Mouse (Mus musculus) lung, postnatal 25 days (tissue): ENCODE data around the gene Ranbp17.

Experiments used
- DNase-seq: peaks from one replicate; pipeline ENCODE4 v3.0.0; 2022; ENCODE audit warnings: low spot score

The Ranbp17 gene

DNA sequence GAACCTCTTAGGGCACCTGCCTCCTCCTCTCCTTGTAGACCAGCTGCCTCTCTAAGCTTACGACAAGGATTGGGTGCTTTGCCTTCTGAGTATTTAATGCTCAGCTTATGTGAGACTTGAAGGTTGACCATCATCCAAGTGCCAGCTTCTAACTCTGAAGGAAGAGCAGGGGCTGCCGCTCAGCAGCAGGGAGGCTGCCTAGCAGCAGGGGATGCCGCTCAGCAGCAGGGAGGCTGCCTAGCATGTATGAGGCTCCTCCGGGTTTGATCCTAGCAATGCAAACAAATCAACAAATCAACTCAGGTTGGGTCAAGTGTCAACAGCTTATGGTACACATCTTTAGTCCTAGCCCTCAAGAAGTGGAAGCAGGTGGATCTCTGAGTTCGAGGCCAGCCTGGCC lies 281.5 kb downstream of the Ranbp17 start:
- no peak for DNase-seq

DNA sequence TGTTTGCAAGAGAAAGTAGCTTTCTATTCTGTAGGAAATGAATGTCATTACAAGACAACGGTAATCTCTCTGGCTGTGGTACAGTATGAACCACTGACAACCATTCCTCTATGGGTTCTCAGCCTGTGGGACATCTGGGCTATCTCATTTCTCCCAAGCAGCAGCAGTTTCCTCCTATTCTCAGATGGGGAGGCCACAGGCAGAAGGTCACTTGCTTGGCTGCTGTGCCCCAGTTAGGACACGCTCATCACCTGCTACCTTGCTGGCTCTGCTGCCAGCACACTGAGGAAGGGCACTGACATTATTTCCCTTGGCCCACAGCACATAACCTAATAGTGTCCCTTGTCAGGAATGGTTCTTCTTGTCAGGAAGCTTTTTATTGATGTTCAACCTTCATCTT lies 285.4 kb downstream of the Ranbp17 start:
- DNase-seq: no peak

DNA sequence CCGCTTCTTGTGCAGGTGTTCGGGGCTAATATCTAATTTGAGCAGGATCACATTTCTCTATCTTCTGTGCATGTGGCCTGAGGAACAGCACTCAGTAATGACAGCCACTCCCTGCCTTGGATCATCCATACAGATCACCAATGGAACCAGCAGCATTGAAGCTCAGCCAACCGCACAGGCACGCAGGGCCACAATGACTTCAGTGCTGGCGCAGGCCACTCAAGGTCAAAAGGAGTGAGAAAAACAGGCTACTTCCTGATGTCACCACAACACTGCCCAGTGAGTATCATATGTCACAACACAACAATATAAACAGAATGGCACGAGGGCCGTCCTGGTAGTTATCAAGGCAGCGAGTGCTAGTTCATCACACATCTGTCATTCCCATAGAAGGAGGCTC lies 287.0 kb downstream of the Ranbp17 start:
- no peak for DNase-seq

DNA sequence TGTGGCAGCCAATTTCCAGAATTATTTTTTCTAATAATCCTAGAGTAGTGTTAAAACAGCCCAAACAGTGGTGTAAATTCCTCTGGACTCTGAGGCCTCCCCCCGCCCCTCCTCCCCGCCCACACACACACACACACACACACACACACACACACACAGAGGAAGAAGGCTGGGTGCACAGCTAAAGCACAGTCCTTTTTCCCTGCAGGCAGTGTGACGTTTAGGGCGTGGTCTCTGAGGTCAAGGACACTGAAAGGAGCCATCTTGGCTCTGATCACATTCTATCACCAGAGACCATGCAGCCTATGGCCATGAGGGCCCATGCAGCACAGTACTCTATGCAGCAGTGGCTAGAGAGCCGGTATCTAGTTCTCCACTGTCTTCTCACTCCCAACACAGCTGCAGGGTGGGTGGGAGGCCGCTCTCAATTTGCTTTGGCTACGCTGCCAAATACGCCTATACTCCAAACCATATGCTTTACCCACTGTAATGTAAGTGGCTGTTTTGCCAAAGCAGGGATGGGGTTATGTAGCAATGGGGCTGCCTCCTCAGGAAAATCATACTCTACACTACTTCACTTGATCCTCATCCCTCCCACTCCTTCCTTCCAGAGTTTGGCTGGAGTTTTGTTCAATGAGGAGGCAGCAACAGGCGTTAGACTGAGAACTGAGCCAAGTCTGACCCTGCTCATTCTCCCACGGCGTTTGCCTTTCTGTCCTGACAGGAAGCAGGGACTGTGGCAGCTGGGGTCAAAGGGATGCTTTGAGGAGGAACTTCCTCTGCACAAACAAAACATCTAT lies 291.8 kb downstream of the Ranbp17 start:
- DNase-seq: no peak

DNA sequence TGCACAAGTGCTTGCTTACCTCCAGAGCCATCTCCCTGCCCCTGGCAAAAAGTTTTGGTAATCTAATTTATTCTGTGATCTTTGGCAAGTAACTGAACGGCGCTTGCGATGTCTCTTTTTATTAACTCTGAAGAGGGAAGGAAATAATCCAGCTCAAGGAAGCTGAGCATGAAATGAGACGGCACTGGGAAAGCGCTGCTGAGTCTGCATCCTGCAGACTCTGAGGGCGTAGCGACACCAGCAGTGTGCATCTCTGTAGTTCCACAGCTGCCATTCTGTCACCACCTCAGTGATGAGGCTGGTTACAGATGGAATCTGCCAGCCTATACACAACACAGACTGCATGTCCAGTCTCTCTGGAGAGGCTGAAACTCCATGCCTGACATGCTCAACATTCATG lies 292.8 kb downstream of the Ranbp17 start:
- no peak for DNase-seq

DNA sequence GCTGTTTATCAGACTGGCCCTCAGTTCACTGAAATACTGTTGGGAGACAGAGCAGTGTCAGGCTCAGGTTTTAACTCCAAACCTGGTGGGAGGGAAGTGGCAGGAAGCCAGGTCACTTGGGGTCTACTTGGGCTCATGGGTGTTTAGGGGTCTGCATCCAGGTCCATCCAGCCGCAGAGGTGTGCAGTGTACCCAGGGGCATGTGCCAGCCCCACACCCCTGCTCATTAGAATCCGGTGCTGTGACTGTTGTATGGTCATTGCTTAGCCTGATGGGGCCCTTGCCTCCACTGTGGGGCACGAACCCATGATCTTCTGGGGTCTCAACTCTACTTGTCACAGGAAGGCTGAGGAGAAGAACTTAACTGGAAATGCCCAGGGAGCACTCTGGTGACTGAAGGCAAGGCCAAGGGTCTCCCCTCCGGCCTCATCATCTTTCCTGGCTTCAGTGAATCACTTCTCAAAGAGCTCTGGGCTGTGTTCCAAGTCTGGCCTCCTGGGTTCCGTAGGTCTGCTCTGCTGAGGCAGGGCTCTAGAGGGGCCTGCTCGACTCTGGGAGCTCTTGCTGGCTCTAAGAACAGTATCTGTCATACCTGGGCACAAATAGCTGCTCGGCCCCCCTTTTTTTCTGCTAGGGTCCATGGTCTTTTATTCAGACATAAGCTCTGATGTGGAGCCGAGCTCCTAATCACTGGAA lies 296.0 kb downstream of the Ranbp17 start:
- no peak for DNase-seq

DNA sequence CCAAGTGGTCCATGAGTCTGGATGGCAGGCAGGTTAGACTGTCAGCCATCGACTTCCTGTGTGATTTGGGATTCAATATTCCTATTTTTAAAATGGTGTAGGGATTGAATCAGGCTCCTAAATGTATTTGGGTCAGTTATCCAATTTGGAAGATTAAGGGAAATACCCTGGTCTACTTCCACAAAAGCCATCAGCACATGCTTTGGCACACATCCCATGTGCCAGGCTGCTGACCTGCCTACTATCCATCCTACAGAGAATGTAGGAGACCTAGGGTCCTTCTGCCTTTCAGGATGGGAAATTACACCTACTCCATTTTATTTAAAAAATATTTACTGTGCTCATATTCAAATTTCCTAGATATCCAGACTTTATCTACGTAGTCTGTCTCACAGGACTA lies 306.1 kb downstream of the Ranbp17 start:
- DNase-seq: no peak

DNA sequence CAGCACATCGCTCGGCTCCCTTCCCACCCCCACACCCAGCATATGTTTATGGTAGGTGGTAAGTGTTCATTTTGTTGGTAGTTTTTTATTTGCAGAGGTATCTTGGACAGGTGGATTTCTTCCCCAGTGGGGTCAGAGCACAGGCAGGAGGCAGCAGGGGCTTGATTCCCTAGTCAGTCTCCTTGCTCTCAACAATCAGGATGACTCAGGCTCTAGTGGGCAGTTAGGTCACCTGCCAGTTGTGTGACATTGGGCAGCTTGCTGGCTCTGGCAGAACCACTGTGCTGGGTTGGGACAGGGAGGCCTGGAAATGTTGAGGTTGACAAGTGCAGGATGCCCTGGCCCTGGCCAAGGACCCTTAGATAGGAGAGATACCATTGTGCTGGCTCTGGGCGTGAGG lies 308.6 kb downstream of the Ranbp17 start:
- DNase-seq: no peak

DNA sequence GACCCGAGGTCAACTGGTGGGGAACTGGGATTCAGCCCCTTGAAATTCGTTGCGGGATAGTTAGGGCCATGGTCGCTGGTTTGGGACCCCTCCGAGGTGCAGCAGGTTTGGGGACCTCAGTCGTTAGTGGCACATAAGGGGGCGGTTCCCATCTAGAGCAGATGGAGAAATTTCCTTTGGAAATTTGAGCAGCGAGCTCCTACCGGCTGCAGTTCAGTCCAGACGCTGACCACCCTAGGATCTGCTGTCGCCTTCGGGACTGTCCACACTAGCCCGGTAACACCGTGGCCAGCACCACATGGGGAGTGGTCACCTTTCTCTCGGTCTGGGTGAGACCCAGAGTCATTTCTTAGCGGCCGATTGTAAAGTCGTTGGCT lies 309.2 kb downstream of the Ranbp17 start:
- DNase-seq: no peak

DNA sequence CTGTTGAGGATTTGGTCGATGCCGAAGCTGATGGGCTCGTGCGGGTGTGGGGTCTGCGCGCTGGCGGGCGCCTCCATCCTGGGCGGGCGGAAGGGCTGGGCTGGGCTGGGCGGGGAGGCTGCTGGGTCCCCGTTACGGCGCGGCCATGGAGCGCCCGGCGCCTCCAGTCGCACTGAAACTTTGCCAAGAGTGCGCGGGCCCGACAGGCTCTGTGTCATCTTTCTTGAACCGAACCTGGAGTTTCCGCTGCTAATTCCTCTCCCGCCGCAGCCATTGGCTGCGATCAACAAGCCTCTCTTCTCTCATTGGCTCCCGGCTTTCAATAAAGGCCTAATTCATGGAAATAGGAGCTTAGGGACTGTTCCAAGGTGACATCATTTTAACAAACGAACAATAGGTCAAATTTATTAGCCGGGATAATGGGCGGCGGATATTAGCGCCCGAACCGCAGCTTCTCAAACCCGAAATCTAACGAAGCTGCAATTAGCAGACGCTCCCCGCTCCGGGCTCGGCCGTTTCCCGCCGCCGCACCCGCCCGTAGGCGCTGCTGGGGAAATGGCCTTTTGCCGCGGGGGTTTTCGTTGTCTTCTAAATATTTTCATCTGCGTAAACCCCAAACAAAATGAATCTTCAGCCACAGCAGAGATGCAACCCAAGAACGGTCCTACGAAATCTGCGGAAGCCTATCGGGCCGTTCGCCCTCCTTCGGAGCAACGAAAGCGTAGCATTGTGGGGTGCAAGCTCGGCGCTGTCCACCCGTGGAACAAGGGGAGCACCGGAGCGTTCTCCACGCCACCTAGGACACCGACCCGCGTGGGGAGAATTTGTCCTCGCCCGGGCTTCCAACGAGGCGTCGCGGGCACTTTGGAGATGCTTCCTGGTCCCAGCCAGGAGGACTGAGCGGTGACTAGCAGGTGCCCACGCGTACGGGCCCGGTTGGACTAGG lies 309.9 kb downstream of the Ranbp17 start, which contains the start of gene Tlx3:
Gene Tlx3 (minus strand): TSS at position 207 of the 946 bp plus-strand sequence.
- no peak for DNase-seq

DNA sequence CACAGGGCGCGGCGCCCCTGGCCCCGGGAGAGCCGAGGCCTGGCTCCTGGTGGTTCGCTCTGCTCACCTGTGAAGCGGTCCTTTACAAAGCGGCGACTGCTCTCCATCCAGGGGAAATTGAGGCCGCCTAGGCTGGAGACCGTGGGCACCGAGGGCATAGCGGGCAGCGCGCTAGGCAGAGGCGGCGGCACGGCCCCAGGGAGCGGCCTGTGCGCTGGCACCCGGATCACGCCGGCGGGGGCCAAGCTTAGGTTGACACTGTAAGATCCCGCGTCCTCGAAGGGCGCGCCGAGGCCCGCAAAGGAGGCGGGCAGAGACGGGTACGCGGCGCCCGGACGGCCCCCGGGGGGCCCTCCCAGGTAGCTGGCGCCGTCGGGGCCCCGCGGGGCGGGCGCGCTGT lies 310.6 kb downstream of the Ranbp17 start:
- no peak for DNase-seq

DNA sequence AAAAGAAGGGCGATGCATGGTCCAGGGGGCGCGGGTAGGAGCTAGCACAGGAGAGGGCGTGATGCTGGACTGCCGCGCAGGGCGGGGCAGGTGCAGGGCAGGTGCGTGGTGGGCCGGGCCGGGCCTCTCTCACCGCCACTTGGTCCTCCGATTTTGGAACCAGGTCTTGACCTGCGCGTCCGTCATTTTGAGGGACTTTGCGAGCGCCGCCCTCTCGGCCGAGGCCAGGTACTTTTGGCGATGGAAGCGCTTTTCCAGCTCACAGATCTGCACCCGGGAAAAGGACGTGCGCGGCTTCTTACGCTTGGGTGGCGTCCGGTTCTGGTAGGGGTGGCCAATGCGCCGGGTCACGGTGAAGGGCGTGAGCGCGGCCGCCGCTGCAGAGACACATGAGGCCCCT lies 311.2 kb downstream of the Ranbp17 start:
- DNase-seq: no peak

DNA sequence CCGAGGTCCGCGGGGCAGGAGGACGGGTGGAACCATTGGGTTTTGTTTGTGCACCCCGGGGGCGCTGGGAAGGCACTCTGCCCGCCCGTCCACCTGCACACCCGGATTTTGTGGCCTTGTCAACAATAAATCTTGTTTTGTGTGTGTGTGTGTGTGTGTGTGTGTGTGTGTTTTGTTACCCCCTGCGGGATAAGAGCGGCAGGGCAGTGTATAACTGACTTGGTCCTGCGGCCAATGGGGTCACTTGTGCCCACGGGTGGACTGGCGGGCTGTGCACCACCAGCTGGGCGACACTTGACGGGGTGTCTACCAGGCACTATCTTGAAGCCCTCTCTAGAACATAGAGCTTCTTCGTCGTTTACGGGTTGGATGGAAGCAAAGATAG lies 311.9 kb downstream of the Ranbp17 start:
- no peak for DNase-seq

DNA sequence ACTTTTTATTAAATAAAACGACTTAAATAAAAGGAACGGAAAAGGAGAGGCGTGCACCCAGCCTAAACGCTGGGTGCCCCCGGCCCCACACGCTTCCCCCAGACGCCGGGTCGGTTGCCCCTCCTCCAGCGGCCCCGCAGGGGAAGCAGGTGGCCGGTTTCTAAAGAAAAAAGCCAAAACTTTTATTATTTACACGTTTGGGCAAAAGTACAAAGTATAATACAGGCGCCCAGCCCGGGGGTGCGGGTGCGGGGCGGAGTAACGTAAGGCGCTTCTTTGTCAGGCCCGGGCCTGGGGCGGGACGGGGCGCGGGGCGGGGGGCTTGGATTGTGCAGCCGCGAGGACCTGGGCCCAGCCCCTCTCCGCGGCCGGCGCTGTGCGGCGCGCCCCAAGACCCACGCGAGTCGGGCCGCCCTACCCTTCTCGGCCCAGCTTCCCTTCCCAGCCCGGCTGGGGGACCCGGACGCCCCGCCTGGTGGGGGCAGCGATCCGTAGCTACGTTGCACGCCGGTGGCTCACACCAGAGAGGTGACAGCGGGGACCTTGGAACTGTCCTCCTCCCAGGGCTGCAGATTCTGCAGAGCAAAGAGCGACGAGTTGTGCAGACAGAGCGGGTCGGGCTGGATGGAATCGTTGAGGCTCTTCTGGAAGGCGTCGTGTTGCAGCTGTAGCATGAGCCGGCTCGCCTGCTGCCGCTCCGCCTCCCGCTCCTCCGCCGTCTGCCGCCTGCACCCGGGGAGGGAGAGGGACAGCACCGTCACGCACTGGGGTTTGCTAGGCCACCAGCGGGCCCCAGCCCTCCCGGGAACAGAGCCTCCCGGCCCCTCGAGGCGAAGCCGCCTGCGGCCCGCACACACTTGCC lies 312.6 kb downstream of the Ranbp17 start:
- DNase-seq: no peak

DNA sequence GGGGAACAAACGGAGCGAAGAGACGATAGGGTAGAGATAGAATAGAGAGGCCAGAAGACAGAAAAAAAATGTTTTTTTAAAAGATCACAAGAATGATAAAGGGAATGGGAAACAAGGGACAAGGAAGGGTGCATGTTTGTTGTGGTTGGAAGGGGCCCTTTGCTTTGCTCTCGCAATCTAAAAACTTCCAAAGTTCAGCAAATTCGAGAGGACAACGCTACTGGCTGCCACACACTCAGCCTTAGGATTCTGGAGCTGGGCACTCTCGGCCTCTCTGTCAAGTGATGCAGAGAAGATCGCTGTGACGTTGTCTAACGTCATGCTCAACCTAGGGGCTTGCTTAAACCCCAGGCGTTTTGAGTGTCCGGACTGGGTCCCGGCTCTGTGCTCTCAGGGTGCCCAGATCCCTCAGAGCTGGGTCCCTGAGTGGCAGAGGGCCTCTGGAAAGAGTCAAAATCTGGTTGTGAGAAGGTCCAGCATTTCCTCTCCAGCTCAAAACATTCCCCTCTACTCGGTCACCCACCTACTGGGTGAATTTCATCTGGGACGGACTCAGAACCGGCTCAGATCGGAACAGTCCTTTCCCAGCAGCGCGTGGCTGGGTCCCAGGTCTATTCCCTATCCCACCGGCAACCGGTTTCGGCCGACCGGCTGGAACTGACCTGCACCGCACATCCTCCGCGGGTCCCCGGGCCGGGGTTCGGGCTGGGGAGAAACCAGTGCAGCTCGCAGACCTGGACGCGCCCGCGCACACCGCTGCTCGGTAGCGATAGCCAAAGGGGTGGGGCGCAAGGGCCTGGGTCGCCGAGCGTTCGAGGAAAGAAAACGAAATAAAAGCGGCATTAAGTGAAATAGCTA lies 313.4 kb downstream of the Ranbp17 start:
- DNase-seq: no peak

DNA sequence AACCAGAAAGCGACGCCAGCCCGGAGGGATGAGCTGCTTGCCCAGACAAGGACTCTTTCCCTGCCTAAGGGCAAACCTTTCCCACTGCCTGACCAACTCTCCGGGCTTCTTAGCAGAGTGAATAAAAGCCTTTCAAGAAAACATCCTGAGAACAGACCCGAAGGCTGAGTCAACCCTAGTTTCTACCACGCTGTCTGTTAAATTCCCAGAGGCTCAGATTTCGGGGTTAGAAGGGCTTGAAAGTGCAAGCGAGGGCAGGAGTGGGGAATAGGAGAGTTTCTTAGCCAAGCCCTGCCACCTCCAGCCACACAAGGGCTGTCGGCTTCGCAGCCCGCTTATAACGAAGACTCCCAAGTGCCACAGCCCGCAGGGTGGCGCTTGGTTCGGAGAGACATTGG lies 314.4 kb downstream of the Ranbp17 start:
- no peak for DNase-seq

DNA sequence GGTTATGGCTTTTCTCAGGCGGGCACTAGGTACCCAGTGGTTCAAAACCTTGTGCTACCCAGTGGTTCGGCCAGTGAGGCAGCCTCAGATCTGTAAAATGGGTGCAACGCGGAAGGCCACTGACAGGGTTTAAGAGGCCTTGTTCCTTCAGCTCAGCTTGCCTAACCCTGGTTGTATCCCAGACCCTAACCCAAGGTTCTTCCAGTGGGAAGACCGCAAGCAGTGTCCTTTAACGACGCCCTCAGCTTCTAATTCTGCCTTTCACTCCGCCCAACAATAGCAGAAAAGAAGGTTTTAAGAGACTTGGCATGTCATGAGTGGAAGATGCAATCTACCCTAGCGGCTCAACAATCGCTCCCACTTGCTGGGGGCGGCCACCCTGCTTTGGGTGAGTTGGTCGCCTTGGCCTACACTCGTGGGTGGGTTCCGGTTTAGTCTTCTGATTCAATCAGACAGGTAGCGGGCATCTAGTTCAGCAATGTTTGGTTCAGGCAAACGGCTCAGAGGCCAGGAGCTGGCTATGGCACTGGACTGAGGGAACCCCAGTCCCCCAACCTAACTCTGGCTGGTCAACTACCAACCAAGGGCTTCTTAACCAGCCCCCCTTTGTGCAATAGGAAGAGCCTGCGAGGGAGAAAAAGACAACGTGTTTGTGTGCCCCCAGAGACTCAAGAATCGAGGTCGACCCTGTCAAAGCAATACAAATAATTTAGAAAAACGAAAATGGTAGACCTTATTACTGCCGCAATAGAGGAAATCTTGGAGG lies 315.0 kb downstream of the Ranbp17 start:
- DNase-seq: no peak

DNA sequence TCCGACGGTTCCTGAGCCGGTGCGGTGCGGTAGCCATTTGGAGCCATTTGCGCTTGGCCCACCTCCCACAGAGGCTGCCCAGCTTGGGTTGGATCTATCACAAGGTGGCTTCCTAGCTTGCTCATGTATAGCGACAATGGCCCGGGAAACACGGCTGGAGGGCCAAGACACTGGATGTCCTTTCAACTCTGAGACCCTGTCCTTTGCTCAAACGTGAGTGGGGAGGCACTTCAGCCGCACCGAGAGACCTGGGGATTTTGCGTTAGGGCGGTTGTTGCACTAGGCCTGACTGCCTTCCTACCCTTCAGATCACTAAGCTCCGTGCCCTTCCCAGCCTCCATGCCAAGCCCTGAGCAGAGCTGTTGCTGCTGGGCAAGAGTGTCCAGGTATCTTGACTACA lies 315.9 kb downstream of the Ranbp17 start:
- DNase-seq: no peak

DNA sequence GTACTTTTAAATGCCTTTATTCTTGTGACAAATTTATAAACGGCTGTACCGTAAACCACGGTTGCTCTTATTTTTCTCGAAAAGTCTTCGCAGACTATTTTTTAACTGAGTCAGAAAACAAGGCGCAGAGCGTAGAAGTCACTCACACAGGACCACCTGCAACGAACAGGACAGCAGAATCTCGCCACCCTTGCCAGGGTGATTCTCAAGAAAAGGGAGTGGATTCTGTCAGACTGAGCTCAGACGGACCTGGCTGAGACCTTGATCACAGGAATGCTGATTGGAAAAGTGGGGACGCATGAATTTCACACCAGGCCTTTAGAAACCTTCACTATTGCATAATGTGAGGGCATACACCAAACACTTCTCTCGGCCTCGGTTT lies 316.4 kb downstream of the Ranbp17 start:
- no peak for DNase-seq
